Mouse (Mus musculus) c-Kit-negative CD71-positive TER-119-positive erythroid progenitor cells, embryonic 14.5 days (primary cell): ENCODE results near the gene Olfr1123.
"Not testable (repeated sequence)": the region's sequence is repeated elsewhere in the genome, so short reads cannot be mapped to it uniquely, and the experiment has no call there.

Experiments used
- DNase-seq: peaks from one replicate; pipeline ENCODE4 v3.0.0-alpha.2; 2013; ENCODE audit warnings: low read depth, low spot score

Gene Olfr1123

GRCm38 (mm10) chr2:87416335-87416734 lies at the start of gene Olfr1123:
TSS of gene Olfr1123 (plus strand) at chr2:87416635.
- DNase-seq = no peak

GRCm38 (mm10) chr2:87369595-87369994 lies 46.8 kb upstream of the Olfr1123 start, which contains the start of gene Olfr1121:
TSS of gene Olfr1121 (plus strand) at chr2:87369895.
- no peak for DNase-seq

- DNase-seq = no peak
Observed at GRCm38 (mm10) chr2:87371726-87372125, 44.7 kb upstream of the Olfr1123 start.

GRCm38 (mm10) chr2:87383935-87384334 lies 32.5 kb upstream of the Olfr1123 start:
- DNase-seq = no peak

GRCm38 (mm10) chr2:87385549-87385948 lies 30.9 kb upstream of the Olfr1123 start, which contains the start of gene Olfr1122:
TSS of gene Olfr1122 (plus strand) at chr2:87385849.
- no peak for DNase-seq

- not testable (repeated sequence) for DNase-seq
Observed at GRCm38 (mm10) chr2:87393605-87394004, 22.8 kb upstream of the Olfr1123 start.

GRCm38 (mm10) chr2:87394686-87395085 lies 21.7 kb upstream of the Olfr1123 start:
- DNase-seq = not testable (repeated sequence)

- DNase-seq = no peak
Observed at GRCm38 (mm10) chr2:87429975-87430374, 13.5 kb downstream of the Olfr1123 start, which contains the start of gene Olfr1124. TSS of gene Olfr1124 (plus strand) at chr2:87430275.

- no peak for DNase-seq
Observed at GRCm38 (mm10) chr2:87437731-87438130, 21.3 kb downstream of the Olfr1123 start.

- DNase-seq = no peak
Observed at GRCm38 (mm10) chr2:87453662-87454061, 37.2 kb downstream of the Olfr1123 start, which contains the start of gene Olfr1126. TSS of gene Olfr1126 (plus strand) at chr2:87453962.

GRCm38 (mm10) chr2:87461769-87462168 lies 45.3 kb downstream of the Olfr1123 start:
- no peak for DNase-seq
